Mouse (Mus musculus): ENCODE measurements around the gene Fv1. TPM values are rescaled to one million over a fixed set of nuclear protein-coding genes. Genes with fewer than 3 reads are reported as not detected.

The Fv1 gene
- total RNA-seq, 1 experiment, result 1.6 TPM

- Histone ChIP-seq H3K36me3 (ENCODE audit: control insufficient read depth, insufficient read depth, low read length, poor library complexity, severe bottlenecking) (peaks cover 27% of the 10 kb centered on the region), H3K4me1 (ENCODE audit: control insufficient read depth in 2 of 2, insufficient read depth in 2 of 2, low read length in 2 of 2, poor library complexity in 1 of 2) (no peaks in the 10 kb centered on the region), H3K9ac (ENCODE audit: insufficient read depth, low read depth, low read length, poor library complexity, severe bottlenecking) (no peak overlapping the region), H3K4me3 (ENCODE audit: insufficient read depth in 1 of 2, low read depth in 1 of 2, low read length in 2 of 2, poor library complexity in 1 of 2, severe bottlenecking in 1 of 2) (no peak overlapping the region), H3K9me3 (ENCODE audit: control insufficient read depth, insufficient read depth, low read depth, low read length) (no peaks in the 10 kb centered on the region), H3K27ac (ENCODE audit: insufficient read depth, low read depth, low read length, poor library complexity, severe bottlenecking) (no peak overlapping the region)
- TF ChIP-seq HCFC1 (IDR thresholded peaks at IDR 0.05; ENCODE audit: borderline replicate concordance, insufficient read depth, low read length) (no peak), ZC3H11A (IDR thresholded peaks at IDR 0.05; ENCODE audit: borderline replicate concordance, low read depth, low read length) (no peak), CHD2 (IDR thresholded peaks at IDR 0.05; ENCODE audit: low read depth, low read length) (no peak), ZNF384 (IDR thresholded peaks at IDR 0.05; ENCODE audit: low read depth, low read length) (no peak), MAFK (IDR thresholded peaks at IDR 0.05; ENCODE audit: insufficient read depth, low read depth, low read length) (no peak)
- DNase-seq (ENCODE audit: low read depth, low spot score), result no peak
- in situ Hi-C loops (cut with MboI; ENCODE audit: low sequenced_read_pairs in 2 of 2, unreplicated experiment in 2 of 2), result no loop called here
These were observed 27.6 kb downstream of the Fv1 start for GRCm38 (mm10) chr4:147896411-147896810.

- H3K9ac ChIP-seq (ENCODE audit: insufficient read depth, low read depth, low read length, poor library complexity, severe bottlenecking), result no peak overlapping the region
- peaks cover 27% of the 10 kb centered on the region for H3K36me3 ChIP-seq (ENCODE audit: control insufficient read depth, insufficient read depth, low read length, poor library complexity, severe bottlenecking)
- no peak for DNase-seq (ENCODE audit: low read depth, low spot score)
- TF ChIP-seq ZC3H11A (IDR thresholded peaks at IDR 0.05; ENCODE audit: borderline replicate concordance, low read depth, low read length), result no peak
- no peak for TF ChIP-seq HCFC1 (IDR thresholded peaks at IDR 0.05; ENCODE audit: borderline replicate concordance, insufficient read depth, low read length)
- TF ChIP-seq MAFK (IDR thresholded peaks at IDR 0.05; ENCODE audit: insufficient read depth, low read depth, low read length), result no peak
- TF ChIP-seq CHD2 (IDR thresholded peaks at IDR 0.05; ENCODE audit: low read depth, low read length), result no peak
- no peak for TF ChIP-seq ZNF384 (IDR thresholded peaks at IDR 0.05; ENCODE audit: low read depth, low read length)
- no peaks in the 10 kb centered on the region for H3K4me1 ChIP-seq (ENCODE audit: control insufficient read depth in 2 of 2, insufficient read depth in 2 of 2, low read length in 2 of 2, poor library complexity in 1 of 2)
- H3K4me3 ChIP-seq (ENCODE audit: insufficient read depth in 1 of 2, low read depth in 1 of 2, low read length in 2 of 2, poor library complexity in 1 of 2, severe bottlenecking in 1 of 2), result no peak overlapping the region
- H3K9me3 ChIP-seq (ENCODE audit: control insufficient read depth, insufficient read depth, low read depth, low read length), result no peaks in the 10 kb centered on the region
- in situ Hi-C loops (cut with MboI; ENCODE audit: low sequenced_read_pairs in 2 of 2, unreplicated experiment in 2 of 2), result no loop called here
- no peak overlapping the region for H3K27ac ChIP-seq (ENCODE audit: insufficient read depth, low read depth, low read length, poor library complexity, severe bottlenecking)
These were observed 28.6 kb downstream of the Fv1 start for GRCm38 (mm10) chr4:147897348-147897747.

DNA sequence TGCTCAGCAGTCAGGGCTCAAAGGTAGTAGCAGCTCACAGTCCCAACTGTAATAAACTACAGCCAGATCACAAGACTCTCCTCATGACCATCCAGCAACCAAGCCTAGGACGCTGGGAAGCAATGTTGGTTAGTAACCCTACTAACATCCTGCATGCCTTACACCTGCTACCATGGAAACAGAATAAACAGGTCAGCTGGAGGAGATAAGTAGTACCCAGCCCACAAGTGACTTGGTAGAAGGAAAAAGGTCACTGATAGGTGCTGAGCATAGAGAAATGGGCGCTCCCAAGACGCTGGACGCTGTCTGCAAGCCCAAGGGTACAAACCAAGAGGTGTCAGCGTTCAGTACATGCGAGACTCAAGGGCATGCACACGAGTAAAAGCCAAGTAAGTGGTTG lies 31.7 kb downstream of the Fv1 start:
- in situ Hi-C loops (cut with MboI; ENCODE audit: low sequenced_read_pairs in 2 of 2, unreplicated experiment in 2 of 2), result no loop called here
- TF ChIP-seq CHD2 (IDR thresholded peaks at IDR 0.05; ENCODE audit: low read depth, low read length), result no peak
- no peak for TF ChIP-seq ZC3H11A (IDR thresholded peaks at IDR 0.05; ENCODE audit: borderline replicate concordance, low read depth, low read length)
- TF ChIP-seq HCFC1 (IDR thresholded peaks at IDR 0.05; ENCODE audit: borderline replicate concordance, insufficient read depth, low read length), result no peak
- TF ChIP-seq ZNF384 (IDR thresholded peaks at IDR 0.05; ENCODE audit: low read depth, low read length), result no peak
- TF ChIP-seq MAFK (IDR thresholded peaks at IDR 0.05; ENCODE audit: insufficient read depth, low read depth, low read length), result no peak
- Histone ChIP-seq H3K36me3 (ENCODE audit: control insufficient read depth, insufficient read depth, low read length, poor library complexity, severe bottlenecking) (peaks cover 25% of the 10 kb centered on the region), H3K4me3 (ENCODE audit: insufficient read depth in 1 of 2, low read depth in 1 of 2, low read length in 2 of 2, poor library complexity in 1 of 2, severe bottlenecking in 1 of 2) (no peak overlapping the region), H3K27ac (ENCODE audit: insufficient read depth, low read depth, low read length, poor library complexity, severe bottlenecking) (no peak overlapping the region), H3K9ac (ENCODE audit: insufficient read depth, low read depth, low read length, poor library complexity, severe bottlenecking) (no peak overlapping the region), H3K9me3 (ENCODE audit: control insufficient read depth, insufficient read depth, low read depth, low read length) (no peaks in the 10 kb centered on the region), H3K4me1 (ENCODE audit: control insufficient read depth in 2 of 2, insufficient read depth in 2 of 2, low read length in 2 of 2, poor library complexity in 1 of 2) (peaks cover 0 to 1% of the 10 kb centered on the region in 2 experiments; a peak in 1 of 4 replicates)
- no peak for DNase-seq (ENCODE audit: low read depth, low spot score)

DNA sequence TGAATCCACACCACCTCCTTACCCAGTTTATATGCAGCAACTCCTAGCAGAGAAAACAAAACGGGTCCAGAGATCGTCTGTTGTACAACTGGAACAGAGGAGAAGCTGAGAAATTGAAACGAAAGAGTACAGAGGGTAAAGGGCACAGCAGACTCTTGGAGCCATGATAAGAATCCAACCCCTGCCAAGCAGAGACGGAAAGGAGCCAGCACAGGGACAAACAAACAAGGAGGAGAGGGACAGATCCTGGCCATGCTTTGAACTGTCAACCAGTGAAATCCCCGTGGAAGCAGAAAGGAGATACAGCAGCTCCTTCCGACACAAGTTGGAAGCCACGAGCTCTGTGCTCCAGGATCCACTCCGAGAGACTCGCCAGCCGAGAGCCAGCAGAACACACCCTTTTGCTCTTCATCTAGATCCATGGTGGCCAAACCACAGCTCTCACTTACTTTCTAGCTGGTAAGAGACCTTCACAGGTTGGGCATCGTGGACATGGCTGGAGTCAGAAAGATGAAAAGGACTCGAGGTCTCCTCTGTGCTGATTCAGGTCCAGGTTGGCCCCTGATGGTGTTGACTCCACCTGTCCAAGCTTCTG lies 34.2 kb downstream of the Fv1 start:
- no peak overlapping the region for H3K4me3 ChIP-seq (ENCODE audit: insufficient read depth in 1 of 2, low read depth in 1 of 2, low read length in 2 of 2, poor library complexity in 1 of 2, severe bottlenecking in 1 of 2)
- no peak overlapping the region for H3K27ac ChIP-seq (ENCODE audit: insufficient read depth, low read depth, low read length, poor library complexity, severe bottlenecking)
- peaks cover 0 to 1% of the 10 kb centered on the region in 2 experiments; a peak in 1 of 4 replicates for H3K4me1 ChIP-seq (ENCODE audit: control insufficient read depth in 2 of 2, insufficient read depth in 2 of 2, low read length in 2 of 2, poor library complexity in 1 of 2)
- TF ChIP-seq CHD2 (IDR thresholded peaks at IDR 0.05; ENCODE audit: low read depth, low read length), result no peak
- TF ChIP-seq MAFK (IDR thresholded peaks at IDR 0.05; ENCODE audit: insufficient read depth, low read depth, low read length), result no peak
- no peak for TF ChIP-seq ZC3H11A (IDR thresholded peaks at IDR 0.05; ENCODE audit: borderline replicate concordance, low read depth, low read length)
- no peak for TF ChIP-seq HCFC1 (IDR thresholded peaks at IDR 0.05; ENCODE audit: borderline replicate concordance, insufficient read depth, low read length)
- no peak for TF ChIP-seq ZNF384 (IDR thresholded peaks at IDR 0.05; ENCODE audit: low read depth, low read length)
- no peak overlapping the region for H3K9ac ChIP-seq (ENCODE audit: insufficient read depth, low read depth, low read length, poor library complexity, severe bottlenecking)
- in situ Hi-C loops (cut with MboI; ENCODE audit: low sequenced_read_pairs in 2 of 2, unreplicated experiment in 2 of 2), result no loop called here
- no peaks in the 10 kb centered on the region for H3K9me3 ChIP-seq (ENCODE audit: control insufficient read depth, insufficient read depth, low read depth, low read length)
- H3K36me3 ChIP-seq (ENCODE audit: control insufficient read depth, insufficient read depth, low read length, poor library complexity, severe bottlenecking), result peaks cover 6% of the 10 kb centered on the region; the same call in 1 of the 2 replicates
- no peak for DNase-seq (ENCODE audit: low read depth, low spot score)
